8 mouse cellular contexts compared by ENCODE assay signal in the genomic region with DNA sequence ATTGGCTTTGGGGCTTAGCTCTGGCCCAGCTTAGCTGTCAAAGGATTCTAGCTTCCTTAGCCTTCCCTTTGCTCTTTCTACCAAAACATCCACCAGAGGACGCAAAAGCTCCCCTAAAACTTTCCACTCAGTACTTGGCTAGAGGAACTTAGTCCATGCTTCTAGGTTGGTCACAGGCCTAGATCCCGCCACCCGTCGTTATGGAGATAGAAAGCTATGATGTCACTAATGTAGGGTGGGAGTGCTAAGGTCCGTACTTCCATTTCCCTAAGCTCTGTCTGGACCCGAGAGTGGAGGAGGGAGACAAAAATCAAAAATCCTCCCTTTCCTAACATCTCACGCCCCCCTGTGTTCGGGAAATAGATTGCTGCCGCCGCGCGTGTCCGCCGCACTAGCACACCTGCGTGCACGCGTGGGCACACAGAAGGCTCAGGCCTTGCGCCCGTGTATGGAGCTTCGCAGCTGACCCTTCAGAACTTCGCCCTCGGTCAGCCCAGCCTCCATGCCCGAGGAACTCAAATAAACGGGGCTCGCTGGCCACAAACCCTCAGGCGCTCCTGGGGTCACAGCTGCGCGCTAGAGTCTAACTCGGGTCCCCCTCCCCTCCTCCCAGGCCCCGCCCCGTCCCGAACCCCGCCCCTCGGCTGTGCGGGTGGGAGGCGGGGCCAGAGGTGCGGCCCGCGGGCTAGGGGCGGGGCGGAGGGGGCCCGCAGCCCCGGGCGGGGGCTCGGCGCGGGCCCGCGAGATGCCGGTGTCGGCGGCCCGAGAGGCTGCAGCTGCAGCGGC. TPM values are rescaled to one million over a fixed set of nuclear protein-coding genes. Genes with fewer than 3 reads are reported as not detected.
A peak's percentile ranks its signal among the peaks of the same experiment; 100 is the strongest.
DNase-seq lines count a peak whose midpoint lies in the region; ATAC-seq and TF ChIP-seq lines count a peak whose summit lies in the region.

No protein-coding gene starts in this region.

- peak overlapping the region; percentile 86 for H3K4me2 ChIP-seq in neural tube, embryonic 14.5 days (ENCODE audit: low read depth, low read length)

- H3K9me3 ChIP-seq in G1E (replicated peaks): no peaks in the 10 kb centered on the region
- no peaks in the 10 kb centered on the region for H3K9me3 ChIP-seq in neural tube, embryonic 14.5 days (ENCODE audit: control insufficient read depth, low read length)

- H3K36me3 ChIP-seq in G1E (replicated peaks): peaks cover 38% of the 10 kb centered on the region
- peaks cover under 1% of the 10 kb centered on the region; the same call in 1 of the 2 replicates for H3K36me3 ChIP-seq in neural tube, embryonic 14.5 days (ENCODE audit: control insufficient read depth, insufficient read depth, low read length)

- H3K4me1 ChIP-seq in G1E (ENCODE audit: insufficient read depth, low read depth, low read length): peaks cover 82% of the 10 kb centered on the region
- peaks cover 32% of the 10 kb centered on the region for H3K4me1 ChIP-seq in neural tube, embryonic 14.5 days (ENCODE audit: control insufficient read depth, insufficient read depth, low read length)

- peak overlapping the region; percentile 85 for H3K27ac ChIP-seq in layer of hippocampus, adult 2 months
- H3K27ac ChIP-seq in neural tube, embryonic 14.5 days (ENCODE audit: low read depth, low read length): peak overlapping the region; percentile 81

- peak; percentile 15; the same call in 1 of the 2 replicates for TF ChIP-seq CTCF in G1E (IDR thresholded peaks at IDR 0.05; ENCODE audit: low read depth, low read length)
- TF ChIP-seq CTCF in layer of hippocampus, adult 2 months (conservative IDR thresholded peaks at IDR 0.05): peak; percentile 85

- WGBS in neural tube, embryonic 14.5 days: under 1% methylated on average over 44 of the region's 54 CpGs

- ATAC-seq in G1E (ENCODE audit: extremely low read depth, insufficient number of reproducible peaks, low FRiP score, poor library complexity, severe bottlenecking): peak; percentile 12
- peak; percentile 65 for ATAC-seq in neural tube, embryonic 14.5 days (ENCODE audit: low read depth)

- H3K9ac ChIP-seq in neural tube, embryonic 14.5 days (replicated peaks; ENCODE audit: low read depth, low read length): peak overlapping the region; percentile 81

- peak; percentile 79 for DNase-seq in G1E (ENCODE audit: low spot score)
- DNase-seq in cerebellum, adult 18-20 months: peak; percentile 59 to 76
- peak; percentile 64 for DNase-seq in forelimb bud, embryonic 11.5 days (ENCODE audit: low read depth, low spot score)
- peak; percentile 72 for DNase-seq in heart, postnatal 4 days
- DNase-seq in layer of hippocampus, adult 2 months (ENCODE audit: low spot score in 2 of 2): peak; percentile 62 to 71
- peak; percentile 73 to 83 for DNase-seq in lung, adult 18-20 months
- peak; percentile 88 for DNase-seq in testis, postnatal 10 days (ENCODE audit: low spot score)

- H3K27me3 ChIP-seq in G1E (ENCODE audit: insufficient read depth, low read length): peaks cover 3% of the 10 kb centered on the region; the same call in 1 of the 2 replicates
- H3K27me3 ChIP-seq in neural tube, embryonic 14.5 days (ENCODE audit: control insufficient read depth, insufficient read depth, low read length): no peaks in the 10 kb centered on the region

- H3K4me3 ChIP-seq in G1E (ENCODE audit: low read depth, low read length): peak overlapping the region; percentile 84
- peak overlapping the region; percentile 68 for H3K4me3 ChIP-seq in layer of hippocampus, adult 2 months
- H3K4me3 ChIP-seq in neural tube, embryonic 14.5 days (ENCODE audit: low read depth, low read length): peak overlapping the region; percentile 68

RNA-seq across cellular contexts. Expression of gene Vat1, which starts 1.6 kb away (rescaled TPM):
- 237 and 238 TPM in 2 replicates for total RNA-seq in G1E (2014; fragmentation: Nextera tagmentation)
- 98.5 and 103 TPM in 2 replicates for total RNA-seq in G1E (2017)
- 384 and 452 TPM in 2 replicates for polyA plus RNA-seq in G1E (2012)
- total RNA-seq in heart, postnatal 4 days (2021): 10 to 100 TPM; 59.5 to 60.4 TPM
- 10 to 100 TPM; 25.3 to 27.7 TPM for total RNA-seq in layer of hippocampus, adult 2 months (2021)
- 67.4 and 90.8 TPM in 2 replicates for polyA plus RNA-seq in neural tube, embryonic 14.5 days (2014; fragmentation: Nextera tagmentation; extraction: Ambion mirVana)

RNA-seq across cellular contexts. Expression of gene Rnd2, which starts 2.9 kb away (rescaled TPM):
- total RNA-seq in G1E (2014; fragmentation: Nextera tagmentation): 26.5 and 32.0 TPM in 2 replicates
- total RNA-seq in G1E (2017): 36.6 and 44.3 TPM in 2 replicates
- polyA plus RNA-seq in G1E (2012): 35.3 and 46.4 TPM in 2 replicates
- total RNA-seq in heart, postnatal 4 days (2021): 10 to 100 TPM; 11.5 to 11.7 TPM
- total RNA-seq in layer of hippocampus, adult 2 months (2021): 100 to 1,000 TPM; 113 to 122 TPM
- polyA plus RNA-seq in neural tube, embryonic 14.5 days (2014; fragmentation: Nextera tagmentation; extraction: Ambion mirVana): 37.9 and 61.8 TPM in 2 replicates

RNA-seq across cellular contexts. Expression of gene Ifi35, which starts 19.5 kb away (rescaled TPM):
- total RNA-seq in G1E (2014; fragmentation: Nextera tagmentation) (26.3 and 34.3 TPM in 2 replicates), G1E (2017) (48.4 and 54.8 TPM in 2 replicates)
- polyA plus RNA-seq in G1E (2012): 24.3 and 28.1 TPM in 2 replicates
- total RNA-seq in heart, postnatal 4 days (2021): 10 to 100 TPM; 12.0 to 13.1 TPM
- 1 to 10 TPM; 2.4 to 3.5 TPM for total RNA-seq in layer of hippocampus, adult 2 months (2021)
- 1.4 and 2.0 TPM in 2 replicates for polyA plus RNA-seq in neural tube, embryonic 14.5 days (2014; fragmentation: Nextera tagmentation; extraction: Ambion mirVana)

RNA-seq across cellular contexts. Expression of gene Rpl27, which starts 25.6 kb away (rescaled TPM):
- total RNA-seq in G1E (2014; fragmentation: Nextera tagmentation) (787 and 879 TPM in 2 replicates), G1E (2017) (1,687 and 2,225 TPM in 2 replicates)
- 444 and 1,039 TPM in 2 replicates for polyA plus RNA-seq in G1E (2012)
- total RNA-seq in heart, postnatal 4 days (2021): 10 to 100 TPM; 69.0 to 72.5 TPM
- total RNA-seq in layer of hippocampus, adult 2 months (2021): 10 to 100 TPM; 31.6 to 32.9 TPM
- 257 and 271 TPM in 2 replicates for polyA plus RNA-seq in neural tube, embryonic 14.5 days (2014; fragmentation: Nextera tagmentation; extraction: Ambion mirVana)

RNA-seq across cellular contexts. Expression of gene Ptges3l, which starts 42.5 kb away (rescaled TPM):
- total RNA-seq in G1E (2014; fragmentation: Nextera tagmentation): not detected in 2 replicates
- total RNA-seq in G1E (2017): 0.12 and 0.33 TPM in 2 replicates
- polyA plus RNA-seq in G1E (2012): 0.17 and 0.22 TPM in 2 replicates
- total RNA-seq in heart, postnatal 4 days (2021): 10 to 100 TPM; 50.6 to 52.8 TPM
- total RNA-seq in layer of hippocampus, adult 2 months (2021): 1 to 10 TPM in 1 of 2 experiments, under 1 TPM in 1; 0.71 to 2.0 TPM
- 1.8 and 3.0 TPM in 2 replicates for polyA plus RNA-seq in neural tube, embryonic 14.5 days (2014; fragmentation: Nextera tagmentation; extraction: Ambion mirVana)

Comparison
In these comparisons a context has a peak if more than half of its experiments do, and no peak if none do; other contexts are left out.
1. Peak in every context shown above with its lines: DNase-seq, ATAC-seq, H3K4me3 ChIP-seq and H3K27ac ChIP-seq.